10 mouse cellular contexts compared by ENCODE assay signal in genomic region chr5:10633176-10633575, GRCm38 (mm10).
DNase-seq lines count a peak whose midpoint lies in the region; ATAC-seq and TF ChIP-seq lines count a peak whose summit lies in the region.
"Had no signal": no experiment of that assay in that cellular context is flagged by ENCODE, and none has a peak within 500 bp of the region (broad histone marks: within the 10 kb centered on the region; RNA-seq: fewer than 3 reads in every experiment).

No protein-coding gene starts in this region.

- H3K36me3 ChIP-seq in heart, postnatal 0 days (replicated peaks; ENCODE audit: control insufficient read depth, insufficient read depth, low read length): no peaks in the 10 kb centered on the region
- no peaks in the 10 kb centered on the region for H3K36me3 ChIP-seq in midbrain, embryonic 14.5 days (ENCODE audit: control insufficient read depth, insufficient read depth, low read length)
- no peaks in the 10 kb centered on the region for H3K36me3 ChIP-seq in midbrain, embryonic 13.5 days
- H3K36me3 ChIP-seq in stomach, postnatal 0 days (ENCODE audit: control insufficient read depth, insufficient read depth, low read length): no peaks in the 10 kb centered on the region
- H3K36me3 ChIP-seq in intestine, embryonic 15.5 days: no peaks in the 10 kb centered on the region
- H3K36me3 ChIP-seq in neural tube, embryonic 15.5 days: no peaks in the 10 kb centered on the region
- H3K36me3 ChIP-seq: liver, embryonic 13.5 days had no signal

- ATAC-seq in heart, postnatal 0 days (ENCODE audit: insufficient read depth, low read depth): no peak
- no peak for ATAC-seq in midbrain, embryonic 14.5 days (ENCODE audit: low FRiP score, low TSS enrichment)
- no peak for ATAC-seq in midbrain, embryonic 13.5 days
- no peak for ATAC-seq in stomach, postnatal 0 days (ENCODE audit: low FRiP score, low TSS enrichment)
- no peak for ATAC-seq in intestine, embryonic 15.5 days
- no peak for ATAC-seq in neural tube, embryonic 15.5 days (ENCODE audit: low FRiP score)
- ATAC-seq: inflammation-experienced regulatory T-cells, adult 6 months had no signal

- no peak overlapping the region for H3K4me2 ChIP-seq in heart, postnatal 0 days (ENCODE audit: low read depth, low read length)
- no peak overlapping the region for H3K4me2 ChIP-seq in midbrain, embryonic 14.5 days (ENCODE audit: low read length)
- H3K4me2 ChIP-seq in midbrain, embryonic 13.5 days (replicated peaks): no peak overlapping the region
- no peak overlapping the region for H3K4me2 ChIP-seq in stomach, postnatal 0 days (replicated peaks; ENCODE audit: low read depth)
- H3K4me2 ChIP-seq in intestine, embryonic 15.5 days (replicated peaks): no peak overlapping the region
- no peak overlapping the region for H3K4me2 ChIP-seq in neural tube, embryonic 15.5 days
- H3K4me2 ChIP-seq: liver, embryonic 13.5 days had no signal

- H3K4me3 ChIP-seq in heart, postnatal 0 days (ENCODE audit: low read depth, low read length): no peak overlapping the region
- H3K4me3 ChIP-seq in midbrain, embryonic 14.5 days (replicated peaks; ENCODE audit: low read depth, low read length): no peak overlapping the region
- no peak overlapping the region for H3K4me3 ChIP-seq in midbrain, embryonic 13.5 days (replicated peaks)
- H3K4me3 ChIP-seq in stomach, postnatal 0 days (ENCODE audit: low read depth, low read length): no peak overlapping the region
- no peak overlapping the region for H3K4me3 ChIP-seq in intestine, embryonic 15.5 days (replicated peaks)
- H3K4me3 ChIP-seq in neural tube, embryonic 15.5 days (replicated peaks): no peak overlapping the region
- H3K4me3 ChIP-seq: liver, embryonic 13.5 days had no signal

- no peaks in the 10 kb centered on the region for H3K27me3 ChIP-seq in heart, postnatal 0 days (ENCODE audit: control insufficient read depth, insufficient read depth, low read length)
- no peaks in the 10 kb centered on the region for H3K27me3 ChIP-seq in midbrain, embryonic 14.5 days (ENCODE audit: control insufficient read depth, insufficient read depth, low read length)
- no peaks in the 10 kb centered on the region for H3K27me3 ChIP-seq in midbrain, embryonic 13.5 days
- H3K27me3 ChIP-seq in stomach, postnatal 0 days (ENCODE audit: control insufficient read depth, insufficient read depth, low read length): no peaks in the 10 kb centered on the region
- no peaks in the 10 kb centered on the region for H3K27me3 ChIP-seq in intestine, embryonic 15.5 days (replicated peaks)
- H3K27me3 ChIP-seq in neural tube, embryonic 15.5 days (replicated peaks): no peaks in the 10 kb centered on the region
- H3K27me3 ChIP-seq: liver, embryonic 13.5 days had no signal

- H3K9ac ChIP-seq in heart, postnatal 0 days (replicated peaks; ENCODE audit: low read depth, low read length): no peak overlapping the region
- H3K9ac ChIP-seq in midbrain, embryonic 14.5 days (replicated peaks; ENCODE audit: low read length): no peak overlapping the region
- no peak overlapping the region for H3K9ac ChIP-seq in midbrain, embryonic 13.5 days (replicated peaks)
- H3K9ac ChIP-seq in stomach, postnatal 0 days (ENCODE audit: low read length): no peak overlapping the region
- no peak overlapping the region for H3K9ac ChIP-seq in intestine, embryonic 15.5 days
- no peak overlapping the region for H3K9ac ChIP-seq in neural tube, embryonic 15.5 days (replicated peaks)
- H3K9ac ChIP-seq: liver, embryonic 13.5 days had no signal

- no peak for DNase-seq in heart, postnatal 0 days (ENCODE audit: low spot score)
- DNase-seq in heart, adult 18-20 months: no peak
- peak; percentile 84 for DNase-seq in midbrain, embryonic 14.5 days
- DNase-seq in embryo, embryonic 11 days: peak; percentile 46
- DNase-seq in stomach, postnatal 0 days (ENCODE audit: low spot score): no peak
- DNase-seq: liver, embryonic 13.5 days had no signal

- no peak overlapping the region for H3K27ac ChIP-seq in heart, postnatal 0 days (ENCODE audit: low read depth)
- H3K27ac ChIP-seq in midbrain, embryonic 14.5 days (replicated peaks; ENCODE audit: low read depth, low read length): no peak overlapping the region
- no peak overlapping the region for H3K27ac ChIP-seq in midbrain, embryonic 13.5 days
- H3K27ac ChIP-seq in stomach, postnatal 0 days (replicated peaks): no peak overlapping the region
- H3K27ac ChIP-seq in intestine, embryonic 15.5 days: no peak overlapping the region
- no peak overlapping the region for H3K27ac ChIP-seq in neural tube, embryonic 15.5 days (replicated peaks)
- H3K27ac ChIP-seq: liver, embryonic 13.5 days had no signal

- WGBS in heart, postnatal 0 days: 16% methylated on average over 1 of the region's 1 CpGs
- 27% methylated on average over 1 of the region's 1 CpGs for WGBS in midbrain, embryonic 14.5 days
- 42% methylated on average over 1 of the region's 1 CpGs for WGBS in midbrain, embryonic 13.5 days
- 10% methylated on average over 1 of the region's 1 CpGs for WGBS in stomach, postnatal 0 days
- 20% methylated on average over 1 of the region's 1 CpGs for WGBS in intestine, embryonic 15.5 days
- 29% methylated on average over 1 of the region's 1 CpGs for WGBS in neural tube, embryonic 15.5 days

- TF ChIP-seq EP300 in heart, postnatal 0 days (IDR thresholded peaks at IDR 0.05; ENCODE audit: low read depth): no peak
- no peak for TF ChIP-seq EP300 in stomach, postnatal 0 days (optimal IDR thresholded peaks at IDR 0.05)

- peak; percentile 45 for TF ChIP-seq CTCF in heart, postnatal 0 days (IDR thresholded peaks at IDR 0.05; ENCODE audit: low read depth)
- peak; percentile 75 for TF ChIP-seq CTCF in stomach, postnatal 0 days (IDR thresholded peaks at IDR 0.05; ENCODE audit: low read depth)

- H3K9me3 ChIP-seq in heart, postnatal 0 days (replicated peaks; ENCODE audit: control insufficient read depth, low read length): no peaks in the 10 kb centered on the region
- H3K9me3 ChIP-seq in midbrain, embryonic 14.5 days (ENCODE audit: control insufficient read depth, low read length): 0 out of 2 replicates have a peak, but pooled peaks cover 7% of the 10 kb centered on the region
- no peaks in the 10 kb centered on the region for H3K9me3 ChIP-seq in midbrain, embryonic 13.5 days
- no peaks in the 10 kb centered on the region for H3K9me3 ChIP-seq in stomach, postnatal 0 days (ENCODE audit: control insufficient read depth, low read length)
- H3K9me3 ChIP-seq in intestine, embryonic 15.5 days: no peaks in the 10 kb centered on the region
- no peaks in the 10 kb centered on the region; the same call in 1 of the 2 replicates for H3K9me3 ChIP-seq in neural tube, embryonic 15.5 days (replicated peaks)
- H3K9me3 ChIP-seq: liver, embryonic 13.5 days had no signal

- no peaks in the 10 kb centered on the region for H3K4me1 ChIP-seq in heart, postnatal 0 days (ENCODE audit: control insufficient read depth, insufficient read depth)
- H3K4me1 ChIP-seq in midbrain, embryonic 14.5 days (ENCODE audit: control insufficient read depth, insufficient read depth, low read length): no peaks in the 10 kb centered on the region
- no peaks in the 10 kb centered on the region for H3K4me1 ChIP-seq in midbrain, embryonic 13.5 days (replicated peaks)
- no peaks in the 10 kb centered on the region for H3K4me1 ChIP-seq in stomach, postnatal 0 days (replicated peaks; ENCODE audit: control insufficient read depth, insufficient read depth)
- H3K4me1 ChIP-seq in intestine, embryonic 15.5 days (replicated peaks): no peaks in the 10 kb centered on the region
- H3K4me1 ChIP-seq in neural tube, embryonic 15.5 days: no peaks in the 10 kb centered on the region
- H3K4me1 ChIP-seq: liver, embryonic 13.5 days had no signal

Comparison
In these comparisons a context has a peak if more than half of its experiments do, and no peak if none do; other contexts are left out.
1. DNase-seq: peak in midbrain, embryonic 14.5 days (single experiment) and embryo, embryonic 11 days (single experiment); none in heart, postnatal 0 days (single experiment), heart, adult 18-20 months (0 of 2) and stomach, postnatal 0 days (single experiment).